Mouse (Mus musculus) liver, embryonic 14.5 days (tissue): ENCODE results near the gene Hacl1. TPM values are rescaled to one million over a fixed set of nuclear protein-coding genes. Genes with fewer than 3 reads are reported as not detected.

ENCODE experiments used
- ATAC-seq: fragments of 200-750 bp; cut with Nextera tagmentation; 2 replicates; pipeline ENCODE4 v1.8.0; 2017; ENCODE audit warnings: moderate number of reproducible peaks, mild to moderate bottlenecking, moderate library complexity; ENCODE audit not compliant: insufficient read depth
- DNase-seq, 3 experiments: peaks; one replicate each; pipeline ENCODE4 v3.0.0-alpha.2; 2012 to 2013; ENCODE audit warnings: low read depth in 3 of 3, low spot score in 3 of 3
- H3K27ac ChIP-seq: fragments of 300-500 bp; sonication (generic); 2 replicates; pipeline ENCODE4 v1.5.1; 2014; ENCODE audit warnings: moderate library complexity, mild to moderate bottlenecking, control low read depth, inconsistent platforms
- H3K27me3 ChIP-seq: fragments of 300-500 bp; sonication (generic); 2 replicates; pipeline ENCODE4 v1.6.1; 2014; ENCODE audit warnings: mild to moderate bottlenecking, low read length, moderate library complexity; ENCODE audit not compliant: control insufficient read depth, insufficient read depth
- H3K36me3 ChIP-seq: fragments of 300-500 bp; sonication (generic); replicated peaks from 2 replicates; pipeline ENCODE4 v1.6.1; 2014; ENCODE audit warnings: low read depth; ENCODE audit not compliant: control insufficient read depth, insufficient read depth
- H3K4me1 ChIP-seq, 2 experiments: fragments of 200-500 bp in 1 of 2; fragments of 300-500 bp in 1 of 2; sonication (generic) in 1 of 2; replicated peaks; 2 replicates each; pipeline ENCODE4 v1.6.1; 2012 to 2014; ENCODE audit warnings: antibody characterized with exemption in 1 of 2, inconsistent platforms in 1 of 2, low read length in 1 of 2; ENCODE audit not compliant: control insufficient read depth in 2 of 2, insufficient read depth in 2 of 2
- H3K4me2 ChIP-seq: fragments of 300-500 bp; sonication (generic); 2 replicates; pipeline ENCODE4 v1.6.1; 2014; ENCODE audit warnings: low read depth, mild to moderate bottlenecking, control low read depth, moderate library complexity
- H3K4me3 ChIP-seq, 2 experiments: fragments of 200-500 bp in 1 of 2; fragments of 300-500 bp in 1 of 2; sonication (generic) in 1 of 2; 2 replicates each; pipeline ENCODE4 v1.5.1; 2012 to 2014; ENCODE audit warnings: low read depth in 2 of 2, low read length in 2 of 2, mild to moderate bottlenecking in 2 of 2, control low read depth in 1 of 2, inconsistent platforms in 1 of 2, moderate library complexity in 1 of 2; ENCODE audit not compliant: insufficient read depth in 1 of 2
- H3K9ac ChIP-seq: fragments of 300-500 bp; sonication (generic); replicated peaks from 2 replicates; pipeline ENCODE4 v1.6.1; 2014; ENCODE audit warnings: mild to moderate bottlenecking, control low read depth, moderate library complexity
- H3K9me3 ChIP-seq: fragments of 300-500 bp; sonication (generic); 2 replicates; pipeline ENCODE4 v1.6.1; 2016; ENCODE audit warnings: low read length, mixed read lengths; ENCODE audit not compliant: control insufficient read depth
- CTCF ChIP-seq: IDR thresholded peaks from 2 replicates; pipeline ENCODE4 v1.5.1; 2016; ENCODE audit warnings: antibody characterized with exemption, low read depth, control low read depth
- EP300 ChIP-seq: IDR thresholded peaks from 2 replicates; pipeline ENCODE4 v1.6.1; 2016; ENCODE audit warnings: antibody characterized with exemption, low read depth
- WGBS: fragments of 180-500 bp; shearing (Covaris S2); extraction: QIAGEN DNeasy Blood & Tissue Kit; methylation state at CpG from one replicate; pipeline ENCODE4 v1.1.7; 2014; ENCODE audit not compliant: insufficient replicate concordance; 5-methylcytosine and 5-hydroxymethylcytosine counted together
- polyA plus RNA-seq, 2 experiments: library from polyadenylated mRNA; depleted of rRNA in 1 of 2; stranded (reverse) in 1 of 2; unstranded in 1 of 2; fragments of >200 nt; fragmentation: Nextera tagmentation in 1 of 2; extraction: Ambion mirVana in 1 of 2; gene quantifications; 2 replicates each; pipeline versions ENCODE4 v1.2.1 to v1.2.3; 2012 to 2014

Hacl1 gene
- polyA plus RNA-seq, 2 experiments, result 7.4 to 13.3 TPM

DNA sequence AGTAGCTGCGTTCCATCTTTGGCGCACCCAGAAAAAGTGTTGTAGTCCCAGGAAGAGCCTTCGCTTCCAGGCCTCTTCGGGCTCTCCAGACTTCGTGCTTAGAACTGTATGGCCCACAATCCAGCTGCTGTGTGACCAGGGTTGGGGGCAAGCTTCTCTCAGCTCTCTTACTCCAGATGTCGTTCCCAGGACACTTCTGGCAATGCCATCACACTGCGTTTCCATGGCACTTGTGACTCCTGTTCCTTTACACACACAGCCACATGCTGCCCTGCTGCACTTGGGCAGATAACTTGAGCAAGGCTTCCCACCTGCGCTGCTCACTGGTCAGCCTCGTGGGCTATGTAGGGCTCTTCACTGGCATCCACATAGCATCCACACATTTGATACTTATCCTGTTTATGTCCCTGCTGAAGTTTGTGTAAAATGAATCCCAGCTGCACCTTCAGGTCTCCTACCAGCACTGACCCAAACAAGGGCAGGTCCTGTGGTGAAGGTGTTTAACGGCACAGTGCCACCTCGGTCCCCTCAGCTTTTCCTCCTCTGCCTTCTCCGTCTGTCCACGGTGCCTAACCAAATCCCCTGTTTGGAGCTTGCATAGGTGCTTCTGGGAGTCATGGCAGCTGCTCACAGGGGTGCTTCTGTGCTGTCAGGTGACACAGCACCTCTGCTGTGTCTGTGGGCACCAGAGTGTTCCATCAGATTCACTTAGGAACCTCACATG, 22.5 kb upstream of the Hacl1 start:
- Histone ChIP-seq H3K36me3 (no peaks in the 10 kb centered on the region), H3K9ac (no peak overlapping the region), H3K9me3 (no peaks in the 10 kb centered on the region), H3K4me1 (peaks cover 0 to 35% of the 10 kb centered on the region in 2 experiments), H3K27ac (no peak overlapping the region), H3K27me3 (no peaks in the 10 kb centered on the region), H3K4me2 (no peak overlapping the region), H3K4me3 (no peak overlapping the region)
- ATAC-seq (no peak), DNase-seq (no peak)
- WGBS, result 75% methylated on average over 13 of the region's 13 CpGs
- TF ChIP-seq EP300 (no peak), CTCF (no peak)

DNA sequence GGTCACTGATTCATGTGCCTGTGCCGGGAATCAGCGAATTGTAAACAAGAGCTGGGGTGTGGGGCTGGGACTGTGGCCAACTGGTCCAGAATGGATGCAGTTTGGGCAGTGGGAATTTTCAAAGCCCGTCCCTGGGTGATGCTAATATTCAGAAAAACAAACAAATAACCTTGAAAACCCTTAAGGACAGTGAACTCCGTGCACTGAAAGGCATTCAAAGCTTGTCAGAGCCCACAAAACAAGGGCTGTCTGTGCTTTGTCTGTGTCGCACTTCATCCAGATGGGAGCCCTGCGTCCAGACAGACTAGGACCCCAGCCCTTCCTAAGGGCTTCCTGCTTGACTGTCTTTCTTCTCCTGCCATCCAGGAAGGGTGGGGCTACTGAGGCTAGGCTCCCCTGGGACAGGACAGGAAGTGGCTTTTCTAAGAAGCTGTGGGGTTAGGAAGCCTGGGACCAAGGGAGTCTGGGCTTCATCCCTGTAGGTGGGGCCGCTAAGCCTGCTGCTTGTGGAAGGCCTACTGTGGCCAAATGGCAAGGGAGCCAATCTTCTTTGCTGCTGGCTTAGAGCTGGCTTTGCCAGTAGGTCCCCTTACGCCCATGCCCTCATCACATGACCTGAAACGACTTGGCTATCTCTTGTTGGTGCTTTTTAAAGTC, 21.6 kb upstream of the Hacl1 start:
- Histone ChIP-seq H3K9me3 (no peaks in the 10 kb centered on the region), H3K27me3 (no peaks in the 10 kb centered on the region), H3K27ac (no peak overlapping the region), H3K4me3 (no peak overlapping the region), H3K36me3 (no peaks in the 10 kb centered on the region), H3K4me1 (peaks cover 0 to 34% of the 10 kb centered on the region in 2 experiments), H3K9ac (no peak overlapping the region), H3K4me2 (peak overlapping the region; percentile 65)
- ATAC-seq (no peak), DNase-seq (no peak)
- WGBS, result 29% methylated on average over 9 of the region's 9 CpGs
- TF ChIP-seq CTCF (no peak; the same call in 1 of the 2 replicates), EP300 (no peak)

DNA sequence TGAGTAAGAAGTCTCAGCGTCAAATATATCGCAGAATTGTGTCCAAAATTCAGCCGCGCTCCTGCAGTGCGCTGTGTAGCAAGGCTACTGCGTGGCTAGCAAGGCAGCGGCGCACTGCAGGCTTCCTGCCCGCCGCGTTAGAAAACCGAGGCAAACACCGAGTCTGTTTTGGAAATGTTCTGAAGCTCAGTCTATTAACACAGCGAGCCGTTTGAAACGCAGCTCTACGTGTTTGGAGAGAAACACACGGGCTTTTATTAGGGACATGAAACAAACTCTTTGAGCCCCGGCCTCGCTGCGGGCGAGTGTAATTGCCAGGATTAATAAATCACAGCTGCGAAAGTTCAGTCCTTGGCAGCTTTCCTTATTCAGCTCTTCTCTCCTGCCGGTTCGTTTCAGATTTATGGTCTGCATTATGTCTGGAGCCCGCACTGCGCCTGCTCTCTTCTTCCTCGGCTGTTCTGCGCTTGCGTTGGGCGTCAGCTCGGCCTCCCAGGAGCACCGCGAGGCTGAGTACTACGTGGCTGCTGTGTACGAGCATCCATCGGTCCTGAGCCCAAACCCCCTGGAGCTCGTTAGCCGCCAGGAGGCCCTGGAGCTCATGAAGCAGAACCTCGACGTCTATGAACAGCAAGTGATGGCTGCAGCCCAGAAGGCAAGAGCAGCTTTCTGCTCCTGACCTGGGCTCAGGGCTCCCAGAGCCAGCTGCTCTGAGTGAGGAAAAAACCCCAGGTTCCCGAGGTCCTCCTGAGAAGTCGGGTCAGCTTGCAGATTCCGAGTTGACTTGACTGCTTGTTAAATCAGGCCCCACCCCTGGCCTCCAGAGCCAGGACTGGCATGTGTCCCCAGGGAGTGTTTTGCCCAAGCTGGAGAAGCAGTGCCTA, 20.8 kb upstream of the Hacl1 start:
- DNase-seq, result no peak
- H3K9ac ChIP-seq, result no peak overlapping the region
- H3K4me2 ChIP-seq, result peak overlapping the region; percentile 65
- peaks cover 0 to 34% of the 10 kb centered on the region in 2 experiments for H3K4me1 ChIP-seq
- TF ChIP-seq EP300, result no peak
- 0 out of 2 replicates have a peak, but pooled peaks have one; percentile 25 for TF ChIP-seq CTCF
- peak; percentile 67; the same call in 1 of the 2 replicates for ATAC-seq
- no peaks in the 10 kb centered on the region for H3K27me3 ChIP-seq
- H3K4me3 ChIP-seq, result peak overlapping the region; percentile 47 to 48
- WGBS, result 8% methylated on average over 44 of the region's 44 CpGs
- no peaks in the 10 kb centered on the region for H3K36me3 ChIP-seq
- H3K9me3 ChIP-seq, result no peaks in the 10 kb centered on the region
- H3K27ac ChIP-seq, result no peak overlapping the region

DNA sequence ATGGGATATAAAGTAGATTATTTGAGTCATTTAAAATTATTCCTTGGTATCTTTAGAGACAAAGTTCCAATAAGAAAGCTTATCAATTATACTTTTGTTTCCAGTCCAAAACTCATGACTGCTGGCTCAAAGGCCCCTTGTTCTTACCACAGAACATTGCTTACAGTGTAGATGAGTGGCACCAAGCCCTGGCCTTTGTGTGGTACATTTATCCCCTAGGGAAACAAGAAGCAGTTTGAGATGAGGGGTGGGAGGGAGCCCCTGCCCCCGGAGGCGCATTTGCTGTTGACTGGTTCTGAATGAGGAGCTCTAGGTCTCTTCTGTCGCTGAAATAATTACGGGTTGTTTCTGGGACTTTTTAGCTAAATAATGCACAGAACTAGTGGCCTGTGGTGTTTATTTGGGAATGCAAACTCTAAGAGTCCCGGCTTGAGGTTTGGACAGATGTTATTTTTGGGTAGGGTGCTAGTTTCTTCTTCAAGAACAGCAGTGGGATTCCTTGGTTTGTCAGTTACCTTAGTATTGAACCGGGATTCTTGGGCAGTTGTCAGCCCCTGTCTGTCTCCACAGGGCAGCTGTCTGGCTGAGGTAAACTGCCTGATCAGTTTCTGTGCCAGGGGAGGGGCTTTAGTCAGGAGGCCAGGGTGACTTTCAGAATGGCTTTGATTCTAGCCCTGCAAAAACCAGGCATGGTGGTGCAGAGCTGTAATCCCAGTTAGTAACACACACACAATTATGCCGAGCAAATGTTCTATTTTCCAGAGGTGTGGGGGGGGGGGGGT, 19.4 kb upstream of the Hacl1 start:
- no peak overlapping the region for H3K4me2 ChIP-seq
- H3K4me3 ChIP-seq, result no peak overlapping the region
- ATAC-seq (no peak), DNase-seq (no peak)
- TF ChIP-seq EP300, result no peak
- TF ChIP-seq CTCF, result no peak
- no peaks in the 10 kb centered on the region for H3K36me3 ChIP-seq
- no peaks in the 10 kb centered on the region for H3K9me3 ChIP-seq
- no peak overlapping the region for H3K27ac ChIP-seq
- H3K4me1 ChIP-seq, result peaks cover 0 to 32% of the 10 kb centered on the region in 2 experiments
- 70% methylated on average over 7 of the region's 7 CpGs for WGBS
- no peak overlapping the region for H3K9ac ChIP-seq
- H3K27me3 ChIP-seq, result no peaks in the 10 kb centered on the region
